Mouse (Mus musculus): ENCODE measurements around the gene Ncf2. TPM values are rescaled to one million over a fixed set of nuclear protein-coding genes. Genes with fewer than 3 reads are reported as not detected.
"Not testable (repeated sequence)": the region's sequence is repeated elsewhere in the genome, so short reads cannot be mapped to it uniquely, and the experiment has no call there.

Gene Ncf2
- polyA plus RNA-seq, 1 experiment from 2014 or later: 3.5 TPM

GRCm38 (mm10) chr1:152785446-152785845 lies 14.5 kb upstream of the Ncf2 start:
- H3K9me3 ChIP-seq; H3K27me3 ChIP-seq; H3K36me3 ChIP-seq; H3K27ac ChIP-seq; H3K9ac ChIP-seq; H3K4me2 ChIP-seq (replicated peaks); H3K4me1 ChIP-seq; ATAC-seq (ENCODE audit: low FRiP score, low read depth); H3K4me3 ChIP-seq: not testable (repeated sequence)
- 84% methylated on average over 3 of the region's 3 CpGs for WGBS

GRCm38 (mm10) chr1:152786953-152787352 lies 13.0 kb upstream of the Ncf2 start:
- 83% methylated on average over 4 of the region's 4 CpGs for WGBS
- H3K4me3 ChIP-seq: no peak overlapping the region
- no peak for ATAC-seq (ENCODE audit: low FRiP score, low read depth)
- H3K4me2 ChIP-seq (replicated peaks): no peak overlapping the region
- H3K36me3 ChIP-seq: no peaks in the 10 kb centered on the region
- no peak overlapping the region for H3K27ac ChIP-seq
- peaks cover 12% of the 10 kb centered on the region; the same call in 1 of the 2 replicates for H3K4me1 ChIP-seq
- H3K9me3 ChIP-seq: no peaks in the 10 kb centered on the region
- peaks cover 4% of the 10 kb centered on the region; the same call in 1 of the 2 replicates for H3K27me3 ChIP-seq
- no peak overlapping the region for H3K9ac ChIP-seq

GRCm38 (mm10) chr1:152788121-152788660 lies 11.8 kb upstream of the Ncf2 start:
- WGBS: 42% methylated on average over 4 of the region's 4 CpGs
- ATAC-seq (ENCODE audit: low FRiP score, low read depth): no peak
- peaks cover 4% of the 10 kb centered on the region; the same call in 1 of the 2 replicates for H3K27me3 ChIP-seq
- H3K27ac ChIP-seq: no peak overlapping the region
- H3K9ac ChIP-seq: no peak overlapping the region
- H3K4me2 ChIP-seq (replicated peaks): no peak overlapping the region
- no peak overlapping the region for H3K4me3 ChIP-seq
- H3K9me3 ChIP-seq: no peaks in the 10 kb centered on the region
- H3K4me1 ChIP-seq: peaks cover 20% of the 10 kb centered on the region; the same call in 1 of the 2 replicates
- no peaks in the 10 kb centered on the region for H3K36me3 ChIP-seq

- 13% methylated on average over 12 of the region's 12 CpGs for WGBS
- no peak overlapping the region for H3K9ac ChIP-seq
- H3K9me3 ChIP-seq: no peaks in the 10 kb centered on the region
- H3K27me3 ChIP-seq: peaks cover 4% of the 10 kb centered on the region; the same call in 1 of the 2 replicates
- H3K36me3 ChIP-seq: no peaks in the 10 kb centered on the region
- H3K4me3 ChIP-seq: no peak overlapping the region
- peaks cover 20% of the 10 kb centered on the region; the same call in 1 of the 2 replicates for H3K4me1 ChIP-seq
- H3K27ac ChIP-seq: no peak overlapping the region
- peak overlapping the region; percentile 24 for H3K4me2 ChIP-seq (replicated peaks)
- peak; percentile 48; the same call in 1 of the 2 replicates for ATAC-seq (ENCODE audit: low FRiP score, low read depth)
Observed at GRCm38 (mm10) chr1:152790254-152790653, 9.7 kb upstream of the Ncf2 start.

GRCm38 (mm10) chr1:152790821-152791220 lies 9.2 kb upstream of the Ncf2 start:
- peak; percentile 45; the same call in 1 of the 2 replicates for ATAC-seq (ENCODE audit: low FRiP score, low read depth)
- Histone ChIP-seq H3K9ac (no peak overlapping the region), H3K4me3 (no peak overlapping the region), H3K4me1 (peaks cover 20% of the 10 kb centered on the region; the same call in 1 of the 2 replicates), H3K27ac (no peak overlapping the region), H3K4me2 (replicated peaks) (no peak overlapping the region), H3K27me3 (peaks cover 4% of the 10 kb centered on the region; the same call in 1 of the 2 replicates), H3K9me3 (no peaks in the 10 kb centered on the region), H3K36me3 (no peaks in the 10 kb centered on the region)
- WGBS: 9% methylated on average over 6 of the region's 6 CpGs

- H3K27ac ChIP-seq: no peak overlapping the region
- H3K9me3 ChIP-seq: no peaks in the 10 kb centered on the region
- no peak overlapping the region for H3K4me2 ChIP-seq (replicated peaks)
- 20% methylated on average over 4 of the region's 4 CpGs for WGBS
- peaks cover 20% of the 10 kb centered on the region; the same call in 1 of the 2 replicates for H3K4me1 ChIP-seq
- no peaks in the 10 kb centered on the region for H3K36me3 ChIP-seq
- no peak overlapping the region for H3K9ac ChIP-seq
- H3K4me3 ChIP-seq: no peak overlapping the region
- H3K27me3 ChIP-seq: peaks cover 4% of the 10 kb centered on the region; the same call in 1 of the 2 replicates
- ATAC-seq (ENCODE audit: low FRiP score, low read depth): no peak
Observed at GRCm38 (mm10) chr1:152791269-152791668, 8.7 kb upstream of the Ncf2 start.

- WGBS: 50% methylated on average over 12 of the region's 12 CpGs
- Histone ChIP-seq H3K4me2 (replicated peaks) (no peak overlapping the region), H3K4me1 (peaks cover 20% of the 10 kb centered on the region; the same call in 1 of the 2 replicates), H3K9ac (no peak overlapping the region), H3K4me3 (no peak overlapping the region), H3K9me3 (no peaks in the 10 kb centered on the region), H3K27me3 (no peaks in the 10 kb centered on the region), H3K36me3 (no peaks in the 10 kb centered on the region), H3K27ac (peak overlapping the region; percentile 69; the same call in 1 of the 2 replicates)
- ATAC-seq (ENCODE audit: low FRiP score, low read depth): peak; percentile 43; the same call in 1 of the 2 replicates
Observed at GRCm38 (mm10) chr1:152792736-152793494, 7.1 kb upstream of the Ncf2 start.

- H3K4me2 ChIP-seq (replicated peaks): no peak overlapping the region
- H3K36me3 ChIP-seq: no peaks in the 10 kb centered on the region
- no peaks in the 10 kb centered on the region for H3K9me3 ChIP-seq
- no peak overlapping the region for H3K27ac ChIP-seq
- no peak overlapping the region for H3K4me3 ChIP-seq
- ATAC-seq (ENCODE audit: low FRiP score, low read depth): no peak
- no peak overlapping the region for H3K9ac ChIP-seq
- peaks cover 20% of the 10 kb centered on the region; the same call in 1 of the 2 replicates for H3K4me1 ChIP-seq
- 68% methylated on average over 6 of the region's 6 CpGs for WGBS
- no peaks in the 10 kb centered on the region for H3K27me3 ChIP-seq
Observed at GRCm38 (mm10) chr1:152793495-152794130, 6.4 kb upstream of the Ncf2 start.

GRCm38 (mm10) chr1:152795688-152796255 lies 4.2 kb upstream of the Ncf2 start:
- H3K9ac ChIP-seq: no peak overlapping the region
- H3K4me3 ChIP-seq: no peak overlapping the region
- H3K4me1 ChIP-seq: peaks cover 24% of the 10 kb centered on the region
- H3K9me3 ChIP-seq: no peaks in the 10 kb centered on the region
- no peaks in the 10 kb centered on the region for H3K36me3 ChIP-seq
- ATAC-seq (ENCODE audit: low FRiP score, low read depth): no peak
- H3K27me3 ChIP-seq: no peaks in the 10 kb centered on the region
- WGBS: 80% methylated on average over 8 of the region's 8 CpGs
- no peak overlapping the region for H3K27ac ChIP-seq
- H3K4me2 ChIP-seq (replicated peaks): no peak overlapping the region

- Histone ChIP-seq H3K27ac (no peak overlapping the region), H3K36me3 (no peaks in the 10 kb centered on the region), H3K9ac (no peak overlapping the region), H3K27me3 (no peaks in the 10 kb centered on the region), H3K9me3 (no peaks in the 10 kb centered on the region), H3K4me2 (replicated peaks) (no peak overlapping the region), H3K4me3 (no peak overlapping the region), H3K4me1 (peaks cover 18% of the 10 kb centered on the region)
- WGBS: 81% methylated on average over 8 of the region's 8 CpGs
- no peak for ATAC-seq (ENCODE audit: low FRiP score, low read depth)
Observed at GRCm38 (mm10) chr1:152796683-152797263, 3.2 kb upstream of the Ncf2 start.

- Histone ChIP-seq H3K36me3 (no peaks in the 10 kb centered on the region), H3K27me3 (no peaks in the 10 kb centered on the region), H3K4me1 (peaks cover 10% of the 10 kb centered on the region), H3K27ac (no peak overlapping the region), H3K9me3 (no peaks in the 10 kb centered on the region), H3K4me3 (no peak overlapping the region), H3K4me2 (replicated peaks) (no peak overlapping the region), H3K9ac (no peak overlapping the region)
- no peak for ATAC-seq (ENCODE audit: low FRiP score, low read depth)
- WGBS: 77% methylated on average over 9 of the region's 9 CpGs
Observed at GRCm38 (mm10) chr1:152798125-152798524, 1.9 kb upstream of the Ncf2 start.

Measured in limb, embryonic 13.5 days (tissue).